Mouse (Mus musculus) intestine, embryonic 14.5 days (tissue): ENCODE results near the gene Gltp. TPM values are rescaled to one million over a fixed set of nuclear protein-coding genes. Genes with fewer than 3 reads are reported as not detected.
A peak's percentile ranks its signal among the peaks of the same experiment; 100 is the strongest.

Experiments used
- ATAC-seq: fragments of 200-750 bp; cut with Nextera tagmentation; replicated peaks from 2 replicates; pipeline ENCODE4 v1.8.0; 2017; ENCODE audit warnings: low read depth, moderate number of reproducible peaks, moderate TSS enrichment, moderate library complexity; ENCODE audit not compliant: low FRiP score, low TSS enrichment
- DNase-seq: peaks from one replicate; pipeline ENCODE4 v3.0.0-alpha.2; 2018; ENCODE audit warnings: low spot score
- H3K27ac ChIP-seq: fragments of 300-500 bp; sonication (generic); 2 replicates; pipeline ENCODE4 v1.5.1; 2014; ENCODE audit warnings: low read depth, mild to moderate bottlenecking, control low read depth
- H3K27me3 ChIP-seq: fragments of 300-500 bp; sonication (generic); replicated peaks from 2 replicates; pipeline ENCODE4 v1.6.1; 2014; ENCODE audit warnings: low read length, control low read depth; ENCODE audit not compliant: control insufficient read depth, insufficient read depth
- H3K36me3 ChIP-seq: fragments of 300-500 bp; sonication (generic); 2 replicates; pipeline ENCODE4 v1.6.1; 2014; ENCODE audit warnings: low read length, control low read depth; ENCODE audit not compliant: control insufficient read depth, insufficient read depth
- H3K4me1 ChIP-seq: fragments of 300-500 bp; sonication (generic); replicated peaks from 2 replicates; pipeline ENCODE4 v1.6.1; 2014; ENCODE audit warnings: low read length, control low read depth, mixed read lengths; ENCODE audit not compliant: control insufficient read depth, insufficient read depth
- H3K4me2 ChIP-seq: fragments of 300-500 bp; sonication (generic); 2 replicates; pipeline ENCODE4 v1.6.1; 2014; ENCODE audit warnings: low read length
- H3K4me3 ChIP-seq: fragments of 300-500 bp; sonication (generic); 2 replicates; pipeline ENCODE4 v1.5.1; 2014; ENCODE audit warnings: low read depth, low read length, control low read depth, mixed read lengths
- H3K9ac ChIP-seq: fragments of 300-500 bp; sonication (generic); 2 replicates; pipeline ENCODE4 v1.6.1; 2014; ENCODE audit warnings: mild to moderate bottlenecking, low read length
- H3K9me3 ChIP-seq: fragments of 300-500 bp; sonication (generic); 2 replicates; pipeline ENCODE4 v1.6.1; 2016; ENCODE audit warnings: low read length, control low read depth; ENCODE audit not compliant: control insufficient read depth
- WGBS: fragments of 180-500 bp; shearing (Covaris S2); extraction: QIAGEN DNeasy Blood & Tissue Kit; methylation state at CpG from one replicate; pipeline ENCODE4 v1.1.7; 2014; 5-methylcytosine and 5-hydroxymethylcytosine counted together
- polyA plus RNA-seq: library from polyadenylated mRNA; unstranded; fragments of >200 nt; fragmentation: Nextera tagmentation; extraction: Ambion mirVana; gene quantifications from 2 replicates; pipeline ENCODE4 v1.2.1, GENCODE M21; 2014

The Gltp gene
- polyA plus RNA-seq, 1 experiment from 2014 or later, result 74.7 TPM

GRCm38 (mm10) chr5:114645916-114646315 lies 44.9 kb downstream of the Gltp start:
- Histone ChIP-seq H3K9me3 (no peaks in the 10 kb centered on the region), H3K27me3 (no peaks in the 10 kb centered on the region), H3K36me3 (no peaks in the 10 kb centered on the region), H3K4me1 (peaks cover 13% of the 10 kb centered on the region), H3K4me3 (no peak overlapping the region), H3K4me2 (no peak overlapping the region), H3K9ac (no peak overlapping the region), H3K27ac (no peak overlapping the region)
- ATAC-seq (no peak), DNase-seq (no peak)
- WGBS, result 86% methylated on average over 5 of the region's 5 CpGs

- H3K4me2 ChIP-seq, result no peak overlapping the region
- no peak overlapping the region for H3K4me3 ChIP-seq
- ATAC-seq (no peak), DNase-seq (no peak)
- H3K9me3 ChIP-seq, result no peaks in the 10 kb centered on the region
- no peaks in the 10 kb centered on the region for H3K27me3 ChIP-seq
- no peak overlapping the region for H3K9ac ChIP-seq
- H3K4me1 ChIP-seq, result peaks cover 10% of the 10 kb centered on the region
- 38% methylated on average over 6 of the region's 6 CpGs for WGBS
- no peak overlapping the region for H3K27ac ChIP-seq
- H3K36me3 ChIP-seq, result no peaks in the 10 kb centered on the region
These were observed 45.9 kb downstream of the Gltp start for GRCm38 (mm10) chr5:114644918-114645317.

DNA sequence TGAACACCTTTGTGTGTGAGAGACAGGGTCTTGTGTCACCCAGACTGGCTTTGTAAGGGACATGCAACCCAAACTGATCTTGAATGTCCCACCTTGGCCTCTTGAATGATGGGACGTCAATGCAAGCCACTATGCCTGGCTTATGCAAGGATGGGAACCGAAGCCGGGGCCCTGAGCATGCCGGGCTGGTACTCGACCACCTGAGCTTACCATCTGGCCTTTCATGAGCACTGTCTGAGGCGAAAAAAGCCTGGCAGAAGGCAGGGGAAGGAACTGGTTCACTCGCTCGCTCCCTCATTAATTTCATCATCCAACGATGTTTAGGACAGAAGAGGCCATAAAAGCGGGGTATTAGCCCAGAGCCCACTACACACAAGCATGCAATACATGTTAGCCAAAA lies 50.0 kb downstream of the Gltp start:
- H3K4me2 ChIP-seq, result no peak overlapping the region
- ATAC-seq, result no peak
- peaks cover 6% of the 10 kb centered on the region; the same call in 1 of the 2 replicates for H3K27me3 ChIP-seq
- no peak overlapping the region for H3K4me3 ChIP-seq
- H3K9me3 ChIP-seq, result no peaks in the 10 kb centered on the region
- no peak overlapping the region for H3K9ac ChIP-seq
- 84% methylated on average over 10 of the region's 10 CpGs for WGBS
- no peaks in the 10 kb centered on the region for H3K36me3 ChIP-seq
- peaks cover 5% of the 10 kb centered on the region for H3K4me1 ChIP-seq
- no peak overlapping the region for H3K27ac ChIP-seq
- DNase-seq, result no peak

DNA sequence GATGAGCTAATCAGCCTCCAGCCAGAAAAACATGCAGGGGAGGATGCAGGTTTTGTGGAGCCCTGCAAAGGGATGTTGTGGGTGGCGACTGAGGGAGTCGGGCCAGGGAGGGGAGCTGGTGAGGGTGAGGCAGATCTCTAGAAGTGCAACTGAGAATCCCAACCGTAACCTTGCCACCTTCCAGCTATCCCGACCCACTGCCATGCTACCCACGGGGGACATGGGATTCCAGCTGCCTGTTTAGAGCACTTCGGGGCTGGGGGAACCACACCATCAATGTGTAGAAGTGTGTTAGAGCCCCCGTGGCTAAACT lies 51.2 kb downstream of the Gltp start:
- DNase-seq, result no peak
- H3K27ac ChIP-seq, result no peak overlapping the region
- no peaks in the 10 kb centered on the region for H3K9me3 ChIP-seq
- WGBS, result 23% methylated on average over 7 of the region's 7 CpGs
- H3K36me3 ChIP-seq, result no peaks in the 10 kb centered on the region
- H3K4me2 ChIP-seq, result peak overlapping the region; percentile 38
- no peak overlapping the region for H3K4me3 ChIP-seq
- H3K9ac ChIP-seq, result no peak overlapping the region
- H3K4me1 ChIP-seq, result no peaks in the 10 kb centered on the region; the same call in 1 of the 2 replicates
- peaks cover 6% of the 10 kb centered on the region; the same call in 1 of the 2 replicates for H3K27me3 ChIP-seq
- ATAC-seq, result peak; percentile 34; the same call in 1 of the 2 replicates

- H3K9ac ChIP-seq, result no peak overlapping the region
These were observed 51.8 kb downstream of the Gltp start for GRCm38 (mm10) chr5:114638769-114639644.

GRCm38 (mm10) chr5:114636091-114636490 lies 54.7 kb downstream of the Gltp start:
- no peaks in the 10 kb centered on the region; the same call in 1 of the 2 replicates for H3K4me1 ChIP-seq
- no peak overlapping the region for H3K4me3 ChIP-seq
- no peak overlapping the region for H3K27ac ChIP-seq
- no peak overlapping the region for H3K4me2 ChIP-seq
- no peak for ATAC-seq
- WGBS, result 77% methylated on average over 25 of the region's 25 CpGs
- no peaks in the 10 kb centered on the region for H3K9me3 ChIP-seq
- peaks cover 6% of the 10 kb centered on the region; the same call in 1 of the 2 replicates for H3K27me3 ChIP-seq
- no peak overlapping the region for H3K9ac ChIP-seq
- H3K36me3 ChIP-seq, result no peaks in the 10 kb centered on the region
- DNase-seq, result no peak

More at GRCm38 (mm10) chr5:114638769-114639644, 51.8 kb downstream of the Gltp start:
- Histone ChIP-seq H3K27me3 (peaks cover 6% of the 10 kb centered on the region; the same call in 1 of the 2 replicates), H3K27ac (no peak overlapping the region), H3K36me3 (no peaks in the 10 kb centered on the region), H3K4me1 (no peaks in the 10 kb centered on the region; the same call in 1 of the 2 replicates), H3K4me2 (peak overlapping the region; percentile 38), H3K9me3 (no peaks in the 10 kb centered on the region), H3K4me3 (peak overlapping the region; percentile 6; the same call in 1 of the 2 replicates)
- ATAC-seq (peak; percentile 87), DNase-seq (peak; percentile 98)
- WGBS, result 14% methylated on average over 22 of the region's 22 CpGs

DNA sequence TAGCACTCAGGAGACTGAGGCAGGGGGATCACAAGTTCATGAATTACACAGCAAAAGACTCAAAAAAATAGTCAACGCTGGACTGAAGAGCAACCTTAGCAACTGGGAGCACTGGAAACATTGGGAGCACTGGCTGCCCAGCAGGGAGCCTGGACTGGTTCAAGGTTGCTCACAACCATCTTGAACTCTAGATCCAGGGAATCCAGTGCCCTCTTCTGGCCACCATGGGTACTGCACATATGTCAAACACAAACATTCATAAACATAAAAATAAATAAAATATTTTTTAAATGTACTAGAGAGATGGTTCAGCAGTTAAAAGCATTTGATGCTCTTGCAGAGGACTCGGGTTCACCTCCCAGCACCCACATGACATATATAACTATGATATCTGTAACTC lies 59.4 kb downstream of the Gltp start:
- 46% methylated on average over 2 of the region's 2 CpGs for WGBS
- H3K36me3 ChIP-seq, result no peaks in the 10 kb centered on the region
- H3K4me3 ChIP-seq, result no peak overlapping the region
- H3K9ac ChIP-seq, result no peak overlapping the region
- no peaks in the 10 kb centered on the region for H3K4me1 ChIP-seq
- H3K9me3 ChIP-seq, result no peaks in the 10 kb centered on the region
- no peak overlapping the region for H3K4me2 ChIP-seq
- H3K27me3 ChIP-seq, result no peaks in the 10 kb centered on the region
- no peak for ATAC-seq
- no peak overlapping the region for H3K27ac ChIP-seq
- no peak for DNase-seq

DNA sequence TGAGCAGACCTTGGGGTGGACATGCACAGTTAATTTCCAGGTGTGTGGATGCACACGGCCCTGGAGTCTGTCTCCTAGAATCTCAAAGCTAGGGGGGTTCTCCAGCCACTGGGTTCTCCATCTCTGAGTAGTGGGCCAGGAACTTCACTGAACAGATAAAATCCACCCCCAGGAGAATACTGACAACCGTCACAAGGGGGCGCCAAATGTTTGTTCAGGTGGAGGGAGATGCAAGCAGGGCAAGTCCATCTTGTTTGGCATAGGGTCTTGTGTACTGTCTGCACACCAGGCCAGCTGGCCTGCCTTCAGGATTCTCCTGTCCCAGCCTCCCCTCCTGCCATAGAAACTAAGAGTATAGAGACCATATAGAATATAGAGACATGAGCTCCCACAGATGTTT lies 65.2 kb downstream of the Gltp start:
- 21% methylated on average over 3 of the region's 3 CpGs for WGBS

DNA sequence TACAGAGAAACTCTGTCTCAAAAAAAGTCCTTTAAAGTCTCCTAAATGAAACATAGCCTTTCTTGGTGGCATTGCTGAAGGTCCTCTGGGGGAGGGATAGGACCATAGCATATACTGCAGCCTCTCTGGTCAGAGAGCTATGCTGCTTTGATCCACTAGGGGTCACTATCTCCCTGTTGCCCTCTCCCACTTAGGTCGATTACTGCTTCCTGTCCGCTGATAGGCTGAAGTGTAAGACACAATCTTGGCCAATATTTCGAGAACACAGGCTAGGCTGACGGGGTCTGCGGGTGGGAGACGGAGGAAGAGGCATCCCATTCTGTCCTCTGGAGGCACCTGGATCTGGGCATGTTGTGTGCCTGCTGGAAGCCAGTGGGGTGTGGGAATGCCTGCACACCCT lies 70.5 kb downstream of the Gltp start:
- Histone ChIP-seq H3K9me3 (no peaks in the 10 kb centered on the region), H3K9ac (no peak overlapping the region), H3K4me3 (no peak overlapping the region), H3K27ac (no peak overlapping the region), H3K4me2 (no peak overlapping the region), H3K27me3 (no peaks in the 10 kb centered on the region), H3K4me1 (no peaks in the 10 kb centered on the region), H3K36me3 (no peaks in the 10 kb centered on the region)
- DNase-seq, result no peak
- 49% methylated on average over 6 of the region's 6 CpGs for WGBS
- no peak for ATAC-seq

More for the DNA sequence above, 65.2 kb downstream of the Gltp start:
- no peaks in the 10 kb centered on the region for H3K27me3 ChIP-seq
- DNase-seq (peak; percentile 87), ATAC-seq (no peak)
- no peaks in the 10 kb centered on the region for H3K9me3 ChIP-seq
- H3K4me1 ChIP-seq, result no peaks in the 10 kb centered on the region
- no peak overlapping the region for H3K27ac ChIP-seq
- H3K4me2 ChIP-seq, result no peak overlapping the region
- H3K36me3 ChIP-seq, result no peaks in the 10 kb centered on the region
- no peak overlapping the region for H3K4me3 ChIP-seq
- no peak overlapping the region for H3K9ac ChIP-seq
